Mouse (Mus musculus) gonadal fat pad, adult 2 months (tissue): ENCODE data around the gene Csrnp1. TPM values are rescaled to one million over a fixed set of nuclear protein-coding genes. Genes with fewer than 3 reads are reported as not detected.

ENCODE experiments used
- DNase-seq: peaks from one replicate; pipeline ENCODE4 v3.0.0-alpha.2; 2012; ENCODE audit warnings: low read depth
- polyA plus RNA-seq: library from polyadenylated mRNA; depleted of rRNA; stranded (reverse); fragments of >200 nt; gene quantifications from 2 replicates; pipeline ENCODE4 v1.2.3, GENCODE M21; 2012

Gene Csrnp1
- polyA plus RNA-seq, 1 experiment: 28.6 TPM

DNA sequence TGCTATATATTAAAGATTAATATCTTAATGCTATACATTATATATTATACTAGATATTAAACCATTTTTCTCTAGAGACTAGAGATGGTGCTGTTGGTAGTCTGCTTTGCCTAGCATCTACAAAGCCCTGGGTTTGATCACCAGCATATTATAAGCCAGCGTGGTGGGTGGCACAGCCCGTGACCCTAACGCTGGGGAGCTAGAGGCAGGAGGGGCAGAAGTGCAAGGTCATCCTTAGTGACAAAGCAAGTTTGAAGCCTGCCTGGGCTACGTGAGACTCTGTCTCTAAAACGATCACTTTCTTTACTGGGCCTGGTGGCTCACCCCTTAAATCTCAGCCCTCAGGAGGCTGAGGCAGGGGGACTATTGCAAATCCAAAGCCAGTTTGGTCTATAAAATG, 18.4 kb upstream of the Csrnp1 start:
- no peak for DNase-seq

DNA sequence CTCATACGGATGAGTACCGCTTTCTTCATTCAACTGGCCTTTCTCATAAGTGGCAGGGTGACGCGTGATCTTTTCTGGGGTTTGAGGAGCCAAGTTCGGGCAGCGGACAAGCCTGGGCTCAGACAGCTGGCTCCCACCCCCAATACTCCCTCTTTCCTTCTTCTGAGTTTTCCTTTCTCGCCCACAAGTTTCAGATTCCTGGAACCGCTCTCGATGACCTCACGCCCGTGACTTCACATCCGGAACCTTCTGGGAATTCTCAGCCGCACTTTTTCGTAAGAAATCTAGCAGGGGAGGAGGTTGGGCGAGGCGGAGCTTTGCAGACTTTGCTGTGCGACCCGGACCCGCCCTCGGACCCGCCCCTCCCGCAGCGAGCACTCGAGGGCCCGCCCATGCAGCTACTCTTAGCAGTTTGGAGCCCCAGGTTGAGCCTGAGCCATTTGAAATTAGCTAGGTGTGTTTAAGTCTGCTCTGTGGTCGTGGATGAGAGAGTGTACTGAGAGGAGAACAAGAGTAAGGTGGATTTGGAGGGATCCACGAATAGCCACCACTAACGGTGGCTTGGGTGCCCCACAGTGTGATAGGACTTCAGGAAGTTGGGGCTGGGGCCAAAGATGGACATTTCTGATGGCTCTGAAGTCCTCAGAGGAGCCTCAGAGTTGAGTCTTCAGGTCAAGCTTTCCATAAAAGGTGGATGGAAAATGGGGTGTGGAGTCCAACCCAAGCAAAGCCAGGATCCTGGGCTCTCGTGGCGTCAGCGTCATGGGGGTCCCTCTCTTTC, 17.7 kb upstream of the Csrnp1 start:
- peak; percentile 71 for DNase-seq

DNA sequence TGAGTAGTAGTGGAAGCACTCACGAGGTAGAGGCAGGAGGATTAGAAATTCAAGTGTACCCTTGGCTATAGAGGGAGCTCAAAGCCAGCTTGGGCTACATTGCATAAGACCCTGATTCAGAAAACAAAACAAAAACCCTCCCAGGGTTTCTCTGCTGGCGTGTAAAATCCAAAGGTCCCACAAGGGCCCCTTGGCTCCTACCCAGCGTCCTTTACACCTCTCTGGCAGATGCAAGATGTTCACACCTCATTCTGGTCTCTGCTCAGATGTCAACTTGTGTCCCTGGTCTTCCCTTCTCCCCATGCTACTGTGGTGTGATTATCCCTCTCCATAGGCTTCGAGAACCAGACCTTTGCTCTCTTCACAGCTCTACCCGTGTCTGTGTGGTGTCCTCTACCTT, 16.3 kb upstream of the Csrnp1 start:
- DNase-seq: no peak

DNA sequence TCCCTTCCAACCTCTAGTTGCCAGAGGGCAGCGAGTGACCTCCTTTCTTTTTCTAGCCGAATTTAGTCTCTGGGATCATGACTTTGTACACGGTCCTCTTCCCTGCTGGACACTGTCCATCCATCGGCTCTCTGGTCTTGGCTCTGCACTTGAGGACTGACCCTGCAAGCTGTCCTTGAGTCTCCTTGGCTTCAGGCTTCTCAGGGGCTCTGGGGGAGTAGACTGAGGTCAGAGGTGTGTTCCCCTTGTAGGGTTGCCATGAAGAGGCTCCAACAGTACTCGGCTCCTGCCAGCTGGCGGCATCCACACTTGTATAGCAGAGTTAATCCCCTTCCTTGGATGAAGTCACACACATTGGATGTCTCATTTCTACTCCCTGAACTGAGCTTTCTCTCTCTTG, 15.2 kb upstream of the Csrnp1 start:
- DNase-seq: no peak

- DNase-seq: no peak
Observed at GRCm38 (mm10) chr9:119998776-119999175, 14.3 kb upstream of the Csrnp1 start.

- DNase-seq: no peak
Observed at GRCm38 (mm10) chr9:119996080-119996479, 11.6 kb upstream of the Csrnp1 start.

GRCm38 (mm10) chr9:119994207-119994606, 9.7 kb upstream of the Csrnp1 start:
- DNase-seq: no peak

DNA sequence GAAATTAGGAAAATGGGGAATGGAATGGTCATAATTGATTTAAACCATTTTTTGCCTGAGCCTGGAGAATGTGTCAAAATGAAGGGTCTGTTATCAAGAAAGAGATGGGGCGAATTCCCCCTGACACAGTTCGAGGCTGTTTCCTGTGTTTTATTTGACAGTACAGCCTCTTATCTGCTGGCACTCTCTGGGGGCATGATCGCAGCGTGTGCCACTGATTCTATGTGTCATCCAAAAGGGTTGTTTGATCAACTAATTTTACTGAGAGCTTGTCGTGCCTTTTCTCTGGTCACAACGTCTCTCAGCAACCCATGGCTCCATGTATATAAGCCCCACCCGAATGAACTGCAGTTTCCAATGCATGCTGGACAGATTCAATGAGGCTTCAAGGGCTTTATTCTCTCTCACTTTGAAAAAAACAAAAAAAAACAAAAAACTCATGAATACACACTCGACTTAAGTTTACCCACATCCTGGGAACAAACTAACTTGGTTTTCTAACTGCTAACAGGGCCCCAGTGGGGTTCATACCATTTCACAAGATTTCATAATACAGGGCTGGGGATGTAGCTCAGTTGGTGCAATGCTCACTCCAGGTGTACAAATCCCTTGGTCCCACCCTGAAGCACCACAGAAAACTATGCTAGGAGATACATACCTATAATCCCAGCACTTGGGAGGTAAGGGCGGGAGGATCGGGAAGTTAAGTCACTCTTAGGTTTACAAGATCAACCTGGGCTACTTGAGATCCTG, 8.8 kb upstream of the Csrnp1 start:
- DNase-seq: no peak

DNA sequence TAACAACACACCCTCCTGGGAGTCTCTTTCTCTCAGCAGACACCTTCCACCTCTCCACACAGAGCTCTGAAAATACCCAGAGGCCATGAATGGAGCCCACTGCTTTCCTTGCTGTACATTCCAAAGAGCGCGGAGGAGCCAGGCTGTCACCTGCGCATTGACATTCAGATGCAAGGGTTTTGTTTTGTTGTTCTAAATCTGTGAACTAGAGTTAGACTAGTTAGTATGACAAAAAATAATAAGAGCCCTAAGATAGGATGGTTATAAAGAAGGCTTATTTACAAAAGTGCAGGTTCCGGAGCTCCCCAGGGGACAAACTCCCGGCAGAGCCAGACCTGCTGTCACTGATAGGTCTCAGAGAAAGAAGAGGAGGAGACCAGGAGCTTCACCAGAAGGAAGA, 6.9 kb upstream of the Csrnp1 start:
- no peak for DNase-seq

DNA sequence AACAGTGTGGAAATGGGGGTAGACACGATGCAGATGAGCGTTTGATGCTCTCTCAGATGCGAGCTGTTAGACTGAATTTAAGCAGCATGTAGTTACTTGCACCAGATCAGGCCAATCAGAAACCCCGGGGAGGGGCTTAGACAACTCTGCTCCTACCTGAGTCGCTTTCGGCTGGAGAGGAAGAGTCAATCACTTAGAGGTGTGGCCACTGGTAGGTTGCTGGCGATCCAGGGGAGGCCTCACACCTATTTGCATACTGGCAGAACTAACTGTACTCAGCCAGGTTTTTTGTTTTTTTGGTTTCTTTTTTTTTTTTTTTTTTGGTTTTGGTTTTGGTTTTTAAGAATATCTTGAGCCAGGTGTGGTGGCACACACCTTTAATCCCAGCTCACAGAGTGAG, 3.8 kb upstream of the Csrnp1 start:
- no peak for DNase-seq

- no peak for DNase-seq
Observed at GRCm38 (mm10) chr9:119985881-119986574, 1.6 kb upstream of the Csrnp1 start.

- DNase-seq: no peak
Observed at GRCm38 (mm10) chr9:119983585-119984535, 598 bp downstream of the Csrnp1 start.

GRCm38 (mm10) chr9:119982956-119983551, 1.4 kb downstream of the Csrnp1 start:
- no peak for DNase-seq

DNA sequence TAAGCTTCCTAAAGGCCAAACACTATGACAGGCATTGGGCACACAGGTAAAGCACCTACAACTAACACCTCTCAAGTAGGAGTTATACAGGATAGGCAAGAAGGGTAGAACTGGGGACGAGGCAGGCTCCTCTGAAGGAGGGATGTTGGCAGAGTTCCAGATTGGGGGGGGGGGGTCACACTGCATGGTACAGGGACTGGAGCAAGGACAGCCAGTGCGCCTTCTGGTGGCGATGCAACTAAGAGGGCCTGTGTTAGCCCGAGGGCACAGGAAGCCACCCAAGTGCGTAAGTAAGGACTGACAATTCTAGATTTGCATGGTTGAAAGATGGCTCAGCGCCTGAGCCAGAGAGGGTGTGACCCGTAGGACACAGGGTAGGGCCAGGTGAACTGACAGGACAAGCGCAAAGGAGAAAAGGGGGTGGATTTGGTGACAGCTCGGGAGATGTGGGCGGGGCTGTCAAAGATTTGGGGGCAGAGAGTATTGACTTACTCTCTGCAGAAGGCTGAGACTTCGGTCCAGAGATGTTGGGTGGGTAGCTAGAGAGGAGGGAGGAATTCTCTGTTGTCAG, 2.1 kb downstream of the Csrnp1 start:
- DNase-seq: peak; percentile 63

DNA sequence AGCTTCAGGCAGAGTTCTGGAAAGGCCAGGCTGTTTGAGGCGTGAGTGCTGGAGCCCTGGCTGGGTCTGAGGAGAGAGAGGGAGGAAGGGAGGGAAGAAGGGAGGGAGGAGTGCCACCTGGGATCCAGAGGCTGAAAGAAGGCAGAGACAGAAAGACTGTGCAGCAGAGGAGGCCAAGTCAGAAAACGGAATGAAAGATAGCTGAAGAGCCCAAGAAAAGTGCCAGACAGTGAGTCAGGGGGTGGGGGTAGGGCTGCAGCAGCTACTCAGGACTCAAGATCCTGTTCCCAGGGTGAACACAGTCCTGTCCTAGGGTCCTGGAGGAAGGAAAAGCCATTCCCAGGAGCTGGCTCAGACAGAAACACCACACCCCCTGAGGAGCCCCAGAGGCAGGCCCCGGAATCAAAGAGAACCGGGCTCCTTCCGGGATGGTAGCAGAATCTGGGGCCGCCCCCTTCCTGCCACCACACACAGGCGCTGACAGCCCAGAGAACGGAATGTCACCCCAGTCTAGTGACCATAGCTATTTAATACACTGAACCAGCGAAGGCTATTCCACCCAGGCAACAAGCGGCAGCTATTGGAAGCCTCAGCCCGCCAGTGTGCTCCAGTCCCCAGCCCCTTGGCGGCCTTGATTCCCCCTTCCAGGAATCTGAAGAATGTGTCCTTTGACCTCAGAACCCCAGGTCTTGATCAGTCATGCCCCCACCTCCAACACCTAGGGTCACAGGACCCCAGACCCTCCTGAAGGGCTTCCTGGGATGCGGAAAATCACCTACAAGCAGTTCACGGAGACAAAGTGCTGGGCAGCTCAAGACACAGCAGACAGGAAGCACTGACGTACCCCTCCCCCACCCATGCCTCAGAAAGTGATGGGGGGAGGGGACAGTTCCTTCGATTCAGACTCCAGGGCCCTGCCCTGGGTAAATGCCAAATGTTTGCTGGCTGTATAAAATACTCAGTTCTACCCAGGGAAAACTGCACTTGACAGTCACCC, 3.0 kb downstream of the Csrnp1 start:
- DNase-seq: no peak

DNA sequence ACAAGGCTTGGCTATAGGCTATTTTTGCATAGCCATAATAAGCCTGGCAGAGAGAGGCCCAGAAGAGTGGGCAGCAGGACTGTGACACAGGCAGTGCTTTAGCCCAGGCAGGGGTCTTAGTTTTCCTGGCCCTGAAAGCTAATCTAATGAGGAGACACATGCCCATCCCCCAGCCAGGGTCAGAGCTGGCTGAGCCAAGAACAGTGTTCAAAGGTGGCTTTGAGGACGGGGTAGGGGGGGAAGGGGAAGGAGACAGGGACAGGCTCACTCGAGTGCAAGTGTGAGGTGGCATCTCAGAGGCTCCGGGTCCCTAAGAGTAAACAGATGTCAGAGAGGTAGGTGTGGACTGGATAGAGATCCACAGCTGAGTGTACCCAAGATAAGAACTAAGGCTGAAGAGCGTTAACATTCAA, 3.7 kb downstream of the Csrnp1 start:
- DNase-seq: no peak

- DNase-seq: no peak
Observed at GRCm38 (mm10) chr9:119979749-119980148, 4.7 kb downstream of the Csrnp1 start.

DNA sequence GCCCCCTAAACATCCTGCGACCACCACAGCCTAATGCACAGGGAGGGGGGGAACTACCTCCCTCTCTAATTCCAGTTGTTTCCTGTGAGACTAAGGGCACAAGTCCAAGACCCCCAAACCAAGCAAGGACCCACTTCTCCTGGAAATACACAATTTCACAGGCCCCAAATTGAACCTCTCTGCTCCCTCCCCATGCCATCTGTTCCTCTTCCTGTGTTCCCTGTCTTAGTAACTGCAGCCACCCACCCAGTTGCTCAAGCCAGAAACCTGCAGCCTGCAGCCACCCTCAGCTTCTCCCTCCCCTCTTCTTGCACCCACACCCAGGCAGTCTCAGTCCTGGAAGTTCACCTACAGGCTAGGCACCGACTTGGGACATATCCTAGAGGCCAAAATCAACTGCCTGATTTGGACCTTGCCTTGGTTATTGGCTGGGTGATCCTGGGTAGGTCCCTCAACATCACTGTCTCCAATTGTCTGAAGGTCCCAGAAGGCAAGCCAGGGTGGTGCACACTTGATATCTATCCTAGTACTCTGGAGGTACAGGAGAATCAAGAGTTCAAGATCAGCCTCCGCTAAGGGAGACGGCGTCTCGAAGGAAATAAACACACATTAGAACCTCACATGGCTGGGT, 5.5 kb downstream of the Csrnp1 start:
- DNase-seq: no peak
